Mouse (Mus musculus): Measurements from ENCODE around the gene Cpb2. TPM values are rescaled to one million over a fixed set of nuclear protein-coding genes. Genes with fewer than 3 reads are reported as not detected.

Cpb2 gene
- 0.13 and 0.26 TPM in 2 replicates for polyA plus RNA-seq (2015; fragmentation: Nextera tagmentation; extraction: Ambion mirVana)

DNA sequence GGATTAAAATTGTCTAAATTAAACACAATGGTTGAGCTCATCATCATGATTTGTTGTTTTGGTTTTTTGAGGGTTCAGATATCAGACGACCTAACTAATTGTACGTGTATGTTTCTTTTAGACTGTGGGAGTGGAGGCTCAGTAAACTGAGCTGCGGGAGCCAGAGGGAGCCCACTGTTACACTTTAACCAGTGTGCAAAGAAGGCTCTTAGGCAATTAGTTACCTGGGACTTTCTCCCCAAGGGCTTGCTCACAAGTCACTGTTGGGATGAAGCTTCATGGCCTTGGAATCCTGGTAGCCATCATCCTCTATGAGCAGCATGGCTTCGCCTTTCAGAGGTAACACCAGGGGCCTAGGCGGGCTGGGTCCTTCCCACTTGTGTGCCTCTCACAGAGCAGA is at the start of gene Cpb2:
TSS of gene Cpb2 (plus strand) at position 201 of the 400 bp plus-strand sequence.

GRCm38 (mm10) chr14:75284193-75284915 is 42.3 kb downstream of the Cpb2 start, which contains the start of gene Zc3h13:
Gene Zc3h13 (plus strand): TSS chr14:75284373.

Small RNA genes within 50 kb of the gene (microRNA-seq; reads per million reads assigned to microRNA genes)
- 0 reads per million in 2 experiments for gene Gm44482

Other genes starting within 250 kb of the Cpb2 start
- 0.15 and 0.28 TPM in 2 replicates for gene Rubcnl, start 226.3 kb upstream of the Cpb2 start, polyA plus RNA-seq (2015; fragmentation: Nextera tagmentation; extraction: Ambion mirVana)
- not detected in 2 replicates for gene Lrrc63, start 111.4 kb upstream of the Cpb2 start, polyA plus RNA-seq (2015; fragmentation: Nextera tagmentation; extraction: Ambion mirVana)
- gene Lcp1, start 111.2 kb upstream of the Cpb2 start, polyA plus RNA-seq (2015; fragmentation: Nextera tagmentation; extraction: Ambion mirVana): 15.0 and 17.4 TPM in 2 replicates
- 15.8 and 20.2 TPM in 2 replicates for gene Zc3h13, start 42.1 kb downstream of the Cpb2 start, polyA plus RNA-seq (2015; fragmentation: Nextera tagmentation; extraction: Ambion mirVana)
- 0.06 and 0.11 TPM in 2 replicates for gene Siah3, start 213.7 kb downstream of the Cpb2 start, polyA plus RNA-seq (2015; fragmentation: Nextera tagmentation; extraction: Ambion mirVana)